Mouse (Mus musculus) forebrain, embryonic 14.5 days (tissue): ENCODE measurements around the gene Rab3c. TPM values are rescaled to one million over a fixed set of nuclear protein-coding genes. Genes with fewer than 3 reads are reported as not detected.

Experiments
- ATAC-seq: fragments of 200-750 bp; cut with Nextera tagmentation; 2 replicates; pipeline ENCODE4 v1.8.0; 2017; ENCODE audit warnings: mild to moderate bottlenecking, moderate library complexity
- DNase-seq: peaks from one replicate; pipeline ENCODE4 v3.0.0-alpha.2; 2015; ENCODE audit warnings: low spot score
- H3K27ac ChIP-seq: fragments of 300-500 bp; sonication (generic); 2 replicates; pipeline ENCODE4 v1.5.1; 2014; ENCODE audit warnings: low read depth, mild to moderate bottlenecking, control low read depth, low read length, moderate library complexity
- H3K27me3 ChIP-seq: fragments of 300-500 bp; sonication (generic); replicated peaks from 2 replicates; pipeline ENCODE4 v1.6.1; 2014; ENCODE audit warnings: low read length, control low read depth, mixed read lengths; ENCODE audit not compliant: control insufficient read depth, insufficient read depth
- H3K36me3 ChIP-seq: fragments of 300-500 bp; sonication (generic); 2 replicates; pipeline ENCODE4 v1.6.1; 2014; ENCODE audit warnings: low read length, control low read depth; ENCODE audit not compliant: control insufficient read depth, insufficient read depth
- H3K4me1 ChIP-seq: fragments of 300-500 bp; sonication (generic); 2 replicates; pipeline ENCODE4 v1.6.1; 2014; ENCODE audit warnings: antibody characterized with exemption, low read length, control low read depth; ENCODE audit not compliant: control insufficient read depth, insufficient read depth
- H3K4me2 ChIP-seq: fragments of 300-500 bp; sonication (generic); 2 replicates; pipeline ENCODE4 v1.6.1; 2014; ENCODE audit warnings: mild to moderate bottlenecking, control low read depth, low read length
- H3K4me3 ChIP-seq: fragments of 300-500 bp; sonication (generic); 2 replicates; pipeline ENCODE4 v1.5.1; 2014; ENCODE audit warnings: low read depth, low read length, control low read depth
- H3K9ac ChIP-seq: fragments of 300-500 bp; sonication (generic); 2 replicates; pipeline ENCODE4 v1.6.1; 2014; ENCODE audit warnings: mild to moderate bottlenecking, low read length, control low read depth, moderate library complexity
- H3K9me3 ChIP-seq: fragments of 300-500 bp; sonication (generic); replicated peaks from 2 replicates; pipeline ENCODE4 v1.6.1; 2016; ENCODE audit warnings: low read length, control low read depth, mixed read lengths; ENCODE audit not compliant: control insufficient read depth
- WGBS: fragments of 180-500 bp; shearing (Covaris S2); extraction: QIAGEN DNeasy Blood & Tissue Kit; methylation state at CpG from one replicate; pipeline ENCODE4 v1.1.7; 2014; 5-methylcytosine and 5-hydroxymethylcytosine counted together
- polyA plus RNA-seq: library from polyadenylated mRNA; unstranded; fragments of >200 nt; fragmentation: Nextera tagmentation; extraction: Ambion mirVana; gene quantifications from 2 replicates; pipeline ENCODE4 v1.2.1, GENCODE M21; 2014

Gene Rab3c
- polyA plus RNA-seq, 1 experiment from 2014 or later, result 66.0 TPM

GRCm38 (mm10) chr13:110031886-110032285 is 248.9 kb downstream of the Rab3c start:
- Histone ChIP-seq H3K27me3 (no peaks in the 10 kb centered on the region), H3K9me3 (no peaks in the 10 kb centered on the region), H3K4me1 (no peaks in the 10 kb centered on the region), H3K9ac (no peak overlapping the region), H3K4me2 (no peak overlapping the region), H3K27ac (no peak overlapping the region), H3K36me3 (no peaks in the 10 kb centered on the region), H3K4me3 (no peak overlapping the region)
- 55% methylated on average over 6 of the region's 6 CpGs for WGBS
- ATAC-seq (no peak), DNase-seq (no peak)

GRCm38 (mm10) chr13:110031061-110031460 is 249.7 kb downstream of the Rab3c start:
- H3K4me1 ChIP-seq, result no peaks in the 10 kb centered on the region
- H3K9me3 ChIP-seq, result no peaks in the 10 kb centered on the region
- no peak overlapping the region for H3K27ac ChIP-seq
- H3K36me3 ChIP-seq, result no peaks in the 10 kb centered on the region
- H3K9ac ChIP-seq, result no peak overlapping the region
- H3K4me3 ChIP-seq, result no peak overlapping the region
- H3K4me2 ChIP-seq, result no peak overlapping the region
- WGBS, result 77% methylated on average over 8 of the region's 8 CpGs
- ATAC-seq (no peak), DNase-seq (no peak)
- no peaks in the 10 kb centered on the region for H3K27me3 ChIP-seq

- Histone ChIP-seq H3K9me3 (no peaks in the 10 kb centered on the region), H3K4me2 (no peak overlapping the region), H3K27ac (no peak overlapping the region), H3K4me1 (peaks cover 5% of the 10 kb centered on the region), H3K27me3 (no peaks in the 10 kb centered on the region), H3K4me3 (no peak overlapping the region), H3K36me3 (no peaks in the 10 kb centered on the region), H3K9ac (no peak overlapping the region)
- DNase-seq (no peak), ATAC-seq (no peak)
- WGBS, result 82% methylated on average over 10 of the region's 10 CpGs
Measured at GRCm38 (mm10) chr13:110024381-110025161, 256.2 kb downstream of the Rab3c start.

GRCm38 (mm10) chr13:110023031-110023430 is 257.8 kb downstream of the Rab3c start:
- no peaks in the 10 kb centered on the region for H3K9me3 ChIP-seq
- peak; percentile 55 for DNase-seq
- H3K27ac ChIP-seq, result no peak overlapping the region
- no peaks in the 10 kb centered on the region for H3K36me3 ChIP-seq
- no peaks in the 10 kb centered on the region for H3K27me3 ChIP-seq
- no peak overlapping the region for H3K9ac ChIP-seq
- WGBS, result 85% methylated on average over 5 of the region's 5 CpGs
- H3K4me1 ChIP-seq, result peaks cover 12% of the 10 kb centered on the region
- no peak overlapping the region for H3K4me3 ChIP-seq
- ATAC-seq, result no peak
- H3K4me2 ChIP-seq, result no peak overlapping the region

- Histone ChIP-seq H3K4me2 (peak overlapping the region; percentile 80), H3K4me1 (peaks cover 12% of the 10 kb centered on the region), H3K9ac (peak overlapping the region; percentile 65), H3K4me3 (peak overlapping the region; percentile 26; the same call in 1 of the 2 replicates), H3K27ac (peak overlapping the region; percentile 58; the same call in 1 of the 2 replicates), H3K27me3 (no peaks in the 10 kb centered on the region), H3K36me3 (no peaks in the 10 kb centered on the region), H3K9me3 (no peaks in the 10 kb centered on the region)
- WGBS, result 36% methylated on average over 9 of the region's 9 CpGs
- no peak for ATAC-seq
- no peak for DNase-seq
Measured at GRCm38 (mm10) chr13:110019774-110020173, 261.0 kb downstream of the Rab3c start.

- peak overlapping the region; percentile 26 for H3K4me3 ChIP-seq
- H3K4me2 ChIP-seq, result peak overlapping the region; percentile 80
- H3K27me3 ChIP-seq, result no peaks in the 10 kb centered on the region
- H3K36me3 ChIP-seq, result no peaks in the 10 kb centered on the region
- peak; percentile 38 for DNase-seq
- peak; percentile 58 for ATAC-seq
- H3K27ac ChIP-seq, result peak overlapping the region; percentile 58; the same call in 1 of the 2 replicates
- H3K4me1 ChIP-seq, result peaks cover 12% of the 10 kb centered on the region
- no peaks in the 10 kb centered on the region for H3K9me3 ChIP-seq
- 1% methylated on average over 20 of the region's 20 CpGs for WGBS
- peak overlapping the region; percentile 65 for H3K9ac ChIP-seq
Measured at GRCm38 (mm10) chr13:110018941-110019743, 261.7 kb downstream of the Rab3c start.

- Histone ChIP-seq H3K27me3 (no peaks in the 10 kb centered on the region), H3K4me3 (peak overlapping the region; percentile 26), H3K36me3 (no peaks in the 10 kb centered on the region), H3K9ac (peak overlapping the region; percentile 65), H3K4me1 (peaks cover 12% of the 10 kb centered on the region), H3K4me2 (peak overlapping the region; percentile 80), H3K27ac (peak overlapping the region; percentile 58; the same call in 1 of the 2 replicates), H3K9me3 (no peaks in the 10 kb centered on the region)
- under 1% methylated on average over 17 of the region's 17 CpGs for WGBS
- DNase-seq (peak; percentile 94), ATAC-seq (peak; percentile 80)
Measured at GRCm38 (mm10) chr13:110018431-110018901, 262.3 kb downstream of the Rab3c start.

GRCm38 (mm10) chr13:110012029-110012428 is 268.8 kb downstream of the Rab3c start:
- Histone ChIP-seq H3K27me3 (no peaks in the 10 kb centered on the region), H3K36me3 (no peaks in the 10 kb centered on the region), H3K9ac (no peak overlapping the region), H3K4me1 (no peaks in the 10 kb centered on the region), H3K4me2 (no peak overlapping the region), H3K27ac (no peak overlapping the region), H3K9me3 (no peaks in the 10 kb centered on the region), H3K4me3 (no peak overlapping the region)
- peak; percentile 41 for DNase-seq
- WGBS, result 86% methylated on average over 4 of the region's 4 CpGs
- ATAC-seq, result peak; percentile 45; the same call in 1 of the 2 replicates
